Mouse (Mus musculus): ENCODE results near the gene Adarb2. TPM values are rescaled to one million over a fixed set of nuclear protein-coding genes. Genes with fewer than 3 reads are reported as not detected.

Gene Adarb2
- total RNA-seq (2014; rRNA removed): 0.07 and 0.09 TPM in 2 replicates
- not detected in 2 replicates for polyA plus RNA-seq (2012; rRNA removed)

- Histone ChIP-seq H3K79me2 (ENCODE audit: control insufficient read depth, insufficient read depth, low read length) (no peaks in the 10 kb centered on the region), H3K36me3 (ENCODE audit: control insufficient read depth, insufficient read depth, low read length) (no peaks in the 10 kb centered on the region), H3K9ac (ENCODE audit: low read depth, low read length) (no peak within 1 kb of the TSS), H3K27me3 (ENCODE audit: control insufficient read depth, insufficient read depth, low read length) (peaks cover 2% of the 10 kb centered on the region; the same call in 1 of the 2 replicates), H3K4me1 (ENCODE audit: control insufficient read depth, insufficient read depth, low read length) (no peaks in the 10 kb centered on the region), H3K4me3 (ENCODE audit: insufficient read depth, low read depth, low read length) (no peak within 1 kb of the TSS), H3K27ac (replicated peaks; ENCODE audit: insufficient read depth, low read depth, low read length) (no peak within 1 kb of the TSS)
- TF ChIP-seq POLR2A (IDR thresholded peaks at IDR 0.05; ENCODE audit: extremely low read depth, insufficient read depth, low read length): no peak
- no peak for TF ChIP-seq CTCF (IDR thresholded peaks at IDR 0.05; ENCODE audit: low read depth, low read length)
- DNase-seq (ENCODE audit: extremely low read depth, low read depth, low spot score): no peak
- 1% methylated on average over 26 of the region's 26 CpGs for WGBS
These were observed at the start of gene Adarb2 for GRCm38 (mm10) chr13:8202681-8203476. Gene Adarb2, plus strand, starts transcription at chr13:8202866.

- no peaks in the 10 kb centered on the region for H3K27me3 ChIP-seq (ENCODE audit: control insufficient read depth, insufficient read depth, low read length)
- H3K36me3 ChIP-seq (ENCODE audit: control insufficient read depth, insufficient read depth, low read length): no peaks in the 10 kb centered on the region
These were observed 28.9 kb upstream of the Adarb2 start for GRCm38 (mm10) chr13:8173800-8174199.

GRCm38 (mm10) chr13:8191977-8192376, 10.7 kb upstream of the Adarb2 start:
- Histone ChIP-seq H3K27ac (replicated peaks; ENCODE audit: insufficient read depth, low read depth, low read length) (no peak overlapping the region), H3K36me3 (ENCODE audit: control insufficient read depth, insufficient read depth, low read length) (no peaks in the 10 kb centered on the region), H3K79me2 (ENCODE audit: control insufficient read depth, insufficient read depth, low read length) (no peaks in the 10 kb centered on the region), H3K4me1 (ENCODE audit: control insufficient read depth, insufficient read depth, low read length) (no peaks in the 10 kb centered on the region), H3K9ac (ENCODE audit: low read depth, low read length) (no peak overlapping the region), H3K4me3 (ENCODE audit: insufficient read depth, low read depth, low read length) (no peak overlapping the region), H3K27me3 (ENCODE audit: control insufficient read depth, insufficient read depth, low read length) (no peaks in the 10 kb centered on the region)
- TF ChIP-seq CTCF (IDR thresholded peaks at IDR 0.05; ENCODE audit: low read depth, low read length) (no peak), POLR2A (IDR thresholded peaks at IDR 0.05; ENCODE audit: extremely low read depth, insufficient read depth, low read length) (no peak)
- 75% methylated on average over 7 of the region's 7 CpGs for WGBS
- DNase-seq (ENCODE audit: extremely low read depth, low read depth, low spot score): no peak

More at GRCm38 (mm10) chr13:8173800-8174199, 28.9 kb upstream of the Adarb2 start:
- Histone ChIP-seq H3K79me2 (ENCODE audit: control insufficient read depth, insufficient read depth, low read length) (no peaks in the 10 kb centered on the region), H3K4me3 (ENCODE audit: insufficient read depth, low read depth, low read length) (no peak overlapping the region), H3K27ac (replicated peaks; ENCODE audit: insufficient read depth, low read depth, low read length) (no peak overlapping the region), H3K4me1 (ENCODE audit: control insufficient read depth, insufficient read depth, low read length) (no peaks in the 10 kb centered on the region), H3K9ac (ENCODE audit: low read depth, low read length) (no peak overlapping the region)
- WGBS: 57% methylated on average over 1 of the region's 1 CpGs
- no peak for DNase-seq (ENCODE audit: extremely low read depth, low read depth, low spot score)
- TF ChIP-seq POLR2A (IDR thresholded peaks at IDR 0.05; ENCODE audit: extremely low read depth, insufficient read depth, low read length) (no peak), CTCF (IDR thresholded peaks at IDR 0.05; ENCODE audit: low read depth, low read length) (no peak)

- WGBS: 36% methylated on average over 3 of the region's 3 CpGs
- DNase-seq (ENCODE audit: extremely low read depth, low read depth, low spot score): no peak
- H3K4me1 ChIP-seq (ENCODE audit: control insufficient read depth, insufficient read depth, low read length): no peaks in the 10 kb centered on the region
- H3K79me2 ChIP-seq (ENCODE audit: control insufficient read depth, insufficient read depth, low read length): no peaks in the 10 kb centered on the region
- TF ChIP-seq CTCF (IDR thresholded peaks at IDR 0.05; ENCODE audit: low read depth, low read length) (no peak), POLR2A (IDR thresholded peaks at IDR 0.05; ENCODE audit: extremely low read depth, insufficient read depth, low read length) (no peak)
- no peak overlapping the region for H3K27ac ChIP-seq (replicated peaks; ENCODE audit: insufficient read depth, low read depth, low read length)
- H3K27me3 ChIP-seq (ENCODE audit: control insufficient read depth, insufficient read depth, low read length): peaks cover 2% of the 10 kb centered on the region; the same call in 1 of the 2 replicates
- no peaks in the 10 kb centered on the region for H3K36me3 ChIP-seq (ENCODE audit: control insufficient read depth, insufficient read depth, low read length)
- no peak overlapping the region for H3K4me3 ChIP-seq (ENCODE audit: insufficient read depth, low read depth, low read length)
- H3K9ac ChIP-seq (ENCODE audit: low read depth, low read length): no peak overlapping the region
These were observed 3.3 kb upstream of the Adarb2 start for GRCm38 (mm10) chr13:8199186-8199880.

GRCm38 (mm10) chr13:8203477-8203813, 779 bp downstream of the Adarb2 start:
- TF ChIP-seq CTCF (IDR thresholded peaks at IDR 0.05; ENCODE audit: low read depth, low read length): no peak
- no peak for TF ChIP-seq POLR2A (IDR thresholded peaks at IDR 0.05; ENCODE audit: extremely low read depth, insufficient read depth, low read length)
- Histone ChIP-seq H3K27ac (replicated peaks; ENCODE audit: insufficient read depth, low read depth, low read length) (no peak overlapping the region), H3K4me1 (ENCODE audit: control insufficient read depth, insufficient read depth, low read length) (no peaks in the 10 kb centered on the region), H3K4me3 (ENCODE audit: insufficient read depth, low read depth, low read length) (no peak overlapping the region), H3K79me2 (ENCODE audit: control insufficient read depth, insufficient read depth, low read length) (no peaks in the 10 kb centered on the region), H3K27me3 (ENCODE audit: control insufficient read depth, insufficient read depth, low read length) (peaks cover 2% of the 10 kb centered on the region; the same call in 1 of the 2 replicates), H3K36me3 (ENCODE audit: control insufficient read depth, insufficient read depth, low read length) (no peaks in the 10 kb centered on the region), H3K9ac (ENCODE audit: low read depth, low read length) (no peak overlapping the region)
- no peak for DNase-seq (ENCODE audit: extremely low read depth, low read depth, low spot score)
- WGBS: 6% methylated on average over 4 of the region's 4 CpGs
